Mouse (Mus musculus) embryonic facial prominence, embryonic 14.5 days (tissue): ENCODE results near the gene Efcab3. TPM values are rescaled to one million over a fixed set of nuclear protein-coding genes. Genes with fewer than 3 reads are reported as not detected.

Experiments used
- ATAC-seq: fragments of 200-750 bp; cut with Nextera tagmentation; 2 replicates; pipeline ENCODE4 v1.8.0; 2017; ENCODE audit warnings: low read depth, moderate number of reproducible peaks, moderate TSS enrichment
- DNase-seq: peaks from one replicate; pipeline ENCODE4 v3.0.0-alpha.2; 2015; ENCODE audit warnings: low spot score
- H3K27ac ChIP-seq: fragments of 300-500 bp; sonication (generic); replicated peaks from 2 replicates; pipeline ENCODE4 v1.5.1; 2014; ENCODE audit warnings: low read depth, mild to moderate bottlenecking, low read length, moderate library complexity
- H3K27me3 ChIP-seq: fragments of 300-500 bp; sonication (generic); replicated peaks from 2 replicates; pipeline ENCODE4 v1.6.1; 2014; ENCODE audit warnings: low read length; ENCODE audit not compliant: control insufficient read depth, insufficient read depth
- H3K36me3 ChIP-seq: fragments of 300-500 bp; sonication (generic); 2 replicates; pipeline ENCODE4 v1.6.1; 2014; ENCODE audit warnings: low read length, mixed read lengths; ENCODE audit not compliant: control insufficient read depth, insufficient read depth
- H3K4me1 ChIP-seq: fragments of 300-500 bp; sonication (generic); 2 replicates; pipeline ENCODE4 v1.6.1; 2014; ENCODE audit warnings: antibody characterized with exemption, low read length; ENCODE audit not compliant: control insufficient read depth, insufficient read depth
- H3K4me2 ChIP-seq: fragments of 300-500 bp; sonication (generic); 2 replicates; pipeline ENCODE4 v1.6.1; 2014; ENCODE audit warnings: low read depth, mild to moderate bottlenecking, low read length, moderate library complexity, mixed read lengths
- H3K4me3 ChIP-seq: fragments of 300-500 bp; sonication (generic); 2 replicates; pipeline ENCODE4 v1.5.1; 2014; ENCODE audit warnings: low read depth, mild to moderate bottlenecking, low read length
- H3K9ac ChIP-seq: fragments of 300-500 bp; sonication (generic); 2 replicates; pipeline ENCODE4 v1.6.1; 2014; ENCODE audit warnings: low read depth, mild to moderate bottlenecking, low read length, moderate library complexity, mixed read lengths
- H3K9me3 ChIP-seq: fragments of 300-500 bp; sonication (generic); 2 replicates; pipeline ENCODE4 v1.6.1; 2016; ENCODE audit warnings: low read length; ENCODE audit not compliant: control insufficient read depth
- WGBS: fragments of 180-500 bp; shearing (Covaris S2); extraction: QIAGEN DNeasy Blood & Tissue Kit; methylation state at CpG from one replicate; pipeline ENCODE4 v1.1.7; 2014; 5-methylcytosine and 5-hydroxymethylcytosine counted together
- polyA plus RNA-seq: library from polyadenylated mRNA; unstranded; fragments of >200 nt; fragmentation: Nextera tagmentation; extraction: Ambion mirVana; gene quantifications from 2 replicates; pipeline ENCODE4 v1.2.1, GENCODE M21; 2014

The Efcab3 gene
- polyA plus RNA-seq, 1 experiment from 2014 or later = not detected

GRCm38 (mm10) chr11:105151226-105152016, 88.0 kb downstream of the Efcab3 start:
- no peaks in the 10 kb centered on the region for H3K9me3 ChIP-seq
- DNase-seq (peak; percentile 31), ATAC-seq (peak; percentile 65; the same call in 1 of the 2 replicates)
- no peaks in the 10 kb centered on the region for H3K27me3 ChIP-seq
- no peak overlapping the region for H3K4me3 ChIP-seq
- H3K4me2 ChIP-seq = peak overlapping the region; percentile 18; the same call in 1 of the 2 replicates
- 23% methylated on average over 17 of the region's 19 CpGs for WGBS
- H3K27ac ChIP-seq = no peak overlapping the region
- peaks cover 6% of the 10 kb centered on the region for H3K4me1 ChIP-seq
- H3K9ac ChIP-seq = no peak overlapping the region
- H3K36me3 ChIP-seq = no peaks in the 10 kb centered on the region

DNA sequence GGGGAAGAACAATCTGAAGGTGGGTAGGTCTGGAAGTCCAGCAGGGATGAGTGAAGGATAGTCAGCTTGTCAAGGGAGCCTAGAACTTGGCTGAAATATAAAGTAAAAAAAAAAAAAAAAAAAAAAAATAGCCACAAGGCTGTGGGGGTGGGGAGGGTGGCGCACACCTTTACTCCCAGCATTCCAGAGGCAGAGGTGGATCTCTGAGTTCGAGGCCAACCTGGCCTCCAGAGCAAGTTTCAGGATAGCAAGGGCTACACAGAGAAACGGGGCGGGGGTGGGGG, 88.6 kb downstream of the Efcab3 start:
- no peaks in the 10 kb centered on the region for H3K27me3 ChIP-seq
- ATAC-seq (no peak), DNase-seq (no peak)
- no peak overlapping the region for H3K27ac ChIP-seq
- H3K9ac ChIP-seq = no peak overlapping the region
- H3K4me3 ChIP-seq = no peak overlapping the region
- no peak overlapping the region for H3K4me2 ChIP-seq
- H3K9me3 ChIP-seq = no peaks in the 10 kb centered on the region
- peaks cover 6% of the 10 kb centered on the region for H3K4me1 ChIP-seq
- H3K36me3 ChIP-seq = no peaks in the 10 kb centered on the region
- no CpG with 5 or more reads among the region's 4 CpGs for WGBS

GRCm38 (mm10) chr11:105152357-105152899, 89.0 kb downstream of the Efcab3 start:
- DNase-seq (no peak), ATAC-seq (no peak)
- H3K9ac ChIP-seq = no peak overlapping the region
- 60% methylated on average over 11 of the region's 11 CpGs for WGBS
- no peaks in the 10 kb centered on the region for H3K27me3 ChIP-seq
- no peaks in the 10 kb centered on the region for H3K9me3 ChIP-seq
- no peak overlapping the region for H3K27ac ChIP-seq
- no peaks in the 10 kb centered on the region for H3K36me3 ChIP-seq
- H3K4me1 ChIP-seq = peaks cover 6% of the 10 kb centered on the region
- no peak overlapping the region for H3K4me3 ChIP-seq
- no peak overlapping the region for H3K4me2 ChIP-seq

GRCm38 (mm10) chr11:105153068-105153833, 89.9 kb downstream of the Efcab3 start:
- Histone ChIP-seq H3K4me3 (no peak overlapping the region), H3K4me1 (peaks cover 6% of the 10 kb centered on the region), H3K4me2 (no peak overlapping the region), H3K36me3 (no peaks in the 10 kb centered on the region), H3K9ac (no peak overlapping the region), H3K27me3 (no peaks in the 10 kb centered on the region), H3K9me3 (no peaks in the 10 kb centered on the region), H3K27ac (no peak overlapping the region)
- DNase-seq = peak; percentile 38
- peak; percentile 77 for ATAC-seq
- whole genome bisulfite sequencing = 10% methylated on average over 12 of the region's 12 CpGs

- Histone ChIP-seq H3K9ac (no peak overlapping the region), H3K27ac (no peak overlapping the region), H3K4me1 (peaks cover 6% of the 10 kb centered on the region), H3K4me3 (no peak overlapping the region), H3K36me3 (no peaks in the 10 kb centered on the region), H3K4me2 (no peak overlapping the region), H3K27me3 (no peaks in the 10 kb centered on the region), H3K9me3 (no peaks in the 10 kb centered on the region)
- ATAC-seq (no peak), DNase-seq (no peak)
- 49% methylated on average over 4 of the region's 4 CpGs for WGBS
Measured at GRCm38 (mm10) chr11:105155915-105156314, 92.5 kb downstream of the Efcab3 start.

DNA sequence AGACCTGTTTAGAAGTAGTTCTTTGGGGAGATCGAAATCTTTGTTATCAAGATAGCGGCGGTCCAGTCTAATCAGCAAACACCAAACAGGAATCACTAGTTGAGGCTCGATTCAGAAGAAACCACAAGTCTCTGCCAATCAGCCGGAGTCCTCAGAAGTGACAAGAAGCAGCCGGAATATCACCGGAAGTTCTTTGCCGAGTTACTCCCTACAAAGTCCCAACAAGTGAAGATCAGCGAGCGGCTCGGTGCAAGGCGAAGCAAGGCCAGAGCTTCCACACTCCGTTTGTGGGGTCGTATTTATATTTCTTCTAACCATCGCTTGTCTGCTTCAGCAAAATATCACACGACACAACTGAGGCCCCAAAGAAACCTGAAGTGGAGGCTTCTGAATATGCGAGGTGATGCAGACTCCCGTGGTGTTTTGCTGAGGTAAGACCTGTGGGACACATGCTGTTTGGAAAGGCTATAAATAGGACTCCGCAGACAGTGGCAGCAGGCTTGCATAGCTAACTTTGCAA, 93.4 kb downstream of the Efcab3 start:
- Histone ChIP-seq H3K27me3 (no peaks in the 10 kb centered on the region), H3K9ac (no peak overlapping the region), H3K4me1 (peaks cover 6% of the 10 kb centered on the region), H3K4me2 (no peak overlapping the region), H3K4me3 (no peak overlapping the region), H3K36me3 (no peaks in the 10 kb centered on the region), H3K9me3 (no peaks in the 10 kb centered on the region), H3K27ac (no peak overlapping the region)
- WGBS = 81% methylated on average over 19 of the region's 19 CpGs
- no peak for ATAC-seq
- no peak for DNase-seq

DNA sequence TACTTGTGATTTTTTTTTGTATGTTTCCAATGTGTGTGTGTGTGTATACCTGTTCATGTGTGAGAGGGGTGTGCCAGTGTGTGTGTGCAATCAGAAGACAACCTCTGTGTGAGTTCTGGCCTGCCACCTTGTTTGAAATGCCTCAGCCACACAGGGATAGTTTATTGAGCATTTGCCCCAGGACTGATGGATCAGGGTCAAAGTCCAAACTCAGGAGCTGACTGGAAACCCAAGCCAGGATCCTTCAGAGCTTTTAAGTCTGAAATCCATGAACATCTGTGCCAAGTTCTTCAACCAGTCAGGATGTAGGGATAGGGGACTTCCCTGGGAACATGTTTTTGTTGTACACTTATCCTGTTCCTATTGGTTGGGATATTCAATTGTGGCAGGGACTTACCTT, 94.7 kb downstream of the Efcab3 start:
- Histone ChIP-seq H3K4me3 (no peak overlapping the region), H3K4me2 (no peak overlapping the region), H3K27me3 (no peaks in the 10 kb centered on the region), H3K36me3 (no peaks in the 10 kb centered on the region), H3K27ac (no peak overlapping the region), H3K4me1 (peaks cover 6% of the 10 kb centered on the region), H3K9me3 (peaks cover 9% of the 10 kb centered on the region; the same call in 1 of the 2 replicates), H3K9ac (no peak overlapping the region)
- ATAC-seq (no peak), DNase-seq (no peak)

DNA sequence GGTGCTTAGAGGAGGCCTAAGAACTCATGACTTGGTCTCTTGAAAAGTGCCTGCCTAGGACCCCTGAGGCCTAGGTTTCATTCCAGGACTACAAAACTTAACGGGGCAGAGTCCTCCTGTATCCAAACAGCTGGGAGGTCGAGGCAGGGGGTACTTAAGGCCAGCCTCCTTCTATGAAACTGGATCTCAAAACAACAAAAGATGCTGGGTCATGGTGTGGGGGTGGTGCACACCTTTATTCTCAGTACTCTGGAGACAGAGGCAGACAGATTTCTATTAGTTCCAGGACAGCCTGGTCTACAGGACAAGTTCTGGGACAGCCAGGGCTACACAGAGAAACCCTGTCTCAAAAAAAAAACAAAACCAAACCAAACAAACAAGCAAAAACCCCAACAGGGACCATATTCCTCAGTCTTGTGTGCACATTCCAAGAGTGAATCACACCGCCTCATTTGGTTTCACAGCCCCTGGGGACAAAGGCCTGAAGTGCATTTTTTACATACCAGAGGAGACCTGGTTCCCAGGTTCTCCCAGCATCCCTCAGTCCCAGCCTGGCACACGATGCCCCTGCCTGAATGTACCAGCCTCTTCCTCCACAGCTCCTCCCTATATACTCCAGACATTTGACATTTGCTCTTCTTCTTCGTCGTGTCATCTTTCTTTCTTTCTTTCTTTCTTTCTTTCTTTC, 96.4 kb downstream of the Efcab3 start:
- 51% methylated on average over 6 of the region's 6 CpGs for WGBS
- peak; percentile 19 for DNase-seq

More for the DNA sequence above, 96.4 kb downstream of the Efcab3 start:
- Histone ChIP-seq H3K4me1 (no peaks in the 10 kb centered on the region), H3K4me3 (no peak overlapping the region), H3K36me3 (no peaks in the 10 kb centered on the region), H3K9me3 (peaks cover 16% of the 10 kb centered on the region), H3K9ac (no peak overlapping the region), H3K27me3 (no peaks in the 10 kb centered on the region), H3K4me2 (no peak overlapping the region), H3K27ac (no peak overlapping the region)
- no peak for ATAC-seq
